Mouse (Mus musculus) WW6 (cell line): ENCODE data around the gene Relb.

Source experiments
- DNase-seq: peaks from one replicate; pipeline ENCODE4 v3.0.0-alpha.2; 2013; ENCODE audit warnings: low read depth, low spot score

The Relb gene

DNA sequence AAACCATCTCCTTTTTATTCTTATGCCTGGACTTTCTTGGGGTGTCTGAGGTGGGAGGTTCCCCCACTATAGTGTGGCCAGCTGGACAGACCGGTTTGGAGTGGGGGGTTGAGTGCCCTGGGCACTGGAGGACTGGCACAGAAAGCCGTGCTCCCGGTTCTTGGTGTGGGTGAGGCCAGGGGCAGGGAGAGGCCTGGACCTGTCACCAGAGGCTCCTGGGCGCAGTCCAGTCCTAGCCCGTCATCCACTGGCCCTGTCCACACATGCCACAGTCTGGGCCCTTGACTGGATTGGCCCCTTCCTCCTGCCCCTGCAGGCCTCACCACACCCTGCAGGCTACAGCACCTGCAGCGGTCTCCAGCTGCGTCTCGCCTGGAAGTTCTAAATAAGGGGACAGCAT lies 48.6 kb downstream of the Relb start:
- no peak for DNase-seq

DNA sequence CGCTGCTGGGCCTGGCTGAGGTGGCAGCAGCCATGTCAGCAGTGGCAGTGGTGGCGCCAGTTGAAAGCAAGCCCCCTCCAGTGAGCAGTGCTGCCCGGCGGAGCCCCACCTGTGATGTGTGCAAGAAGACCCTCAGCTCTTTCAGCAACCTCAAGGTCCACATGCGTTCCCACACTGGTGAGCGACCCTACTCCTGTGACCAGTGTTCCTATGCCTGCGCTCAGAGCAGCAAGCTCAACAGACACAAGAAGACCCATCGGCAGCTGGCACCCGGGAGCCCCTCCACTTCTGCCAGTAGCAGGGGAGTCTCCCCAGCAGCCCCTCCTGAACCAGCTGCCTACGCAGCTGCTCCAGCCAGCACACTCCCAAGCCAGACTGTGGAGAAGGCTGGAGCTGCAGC lies 49.5 kb downstream of the Relb start:
- DNase-seq: no peak

DNA sequence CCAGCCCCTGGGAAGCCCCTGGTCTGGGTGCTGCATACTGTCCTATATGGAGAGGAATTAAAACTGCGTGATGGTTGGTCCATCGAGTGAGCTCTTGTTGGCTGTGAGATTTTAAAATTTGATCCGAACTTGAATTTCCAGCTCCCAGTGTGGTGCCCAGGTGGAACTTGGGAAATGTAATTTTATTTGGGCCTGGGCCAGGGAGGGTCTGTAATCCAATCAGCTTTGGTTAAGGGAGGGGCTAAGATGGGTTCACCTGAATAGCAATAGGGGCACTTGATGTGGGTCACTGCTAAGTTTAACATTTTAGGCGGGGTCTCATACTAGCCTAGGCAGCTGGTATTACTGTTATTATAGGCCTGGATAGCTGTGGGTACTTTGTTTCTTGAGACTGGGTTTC lies 50.8 kb downstream of the Relb start:
- no peak for DNase-seq

DNA sequence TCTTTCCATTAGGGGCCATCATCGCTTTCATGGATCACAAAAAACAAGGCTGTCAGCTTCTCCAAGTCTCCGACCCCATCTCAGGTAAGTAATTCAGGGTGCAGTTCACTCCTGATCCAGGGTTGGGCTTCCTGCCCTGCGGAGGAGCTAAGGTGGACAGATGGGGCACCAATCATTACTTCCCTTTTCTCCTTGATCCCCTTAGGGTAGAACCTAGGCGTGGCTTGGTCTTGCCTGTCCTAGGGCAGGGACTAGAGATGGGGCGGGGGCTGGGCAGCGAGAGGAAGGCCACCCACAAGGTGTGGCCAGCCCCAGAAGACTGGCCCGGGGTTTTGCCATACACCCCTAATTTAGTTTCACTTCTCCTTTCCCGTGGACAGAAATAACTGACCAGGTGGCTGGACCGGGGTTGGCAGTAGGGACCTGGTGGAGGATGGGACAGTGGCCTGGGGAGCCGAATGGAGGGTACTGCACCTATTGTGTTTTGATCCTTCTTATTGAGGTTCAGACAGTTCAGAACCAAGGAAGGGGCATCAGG lies 51.3 kb downstream of the Relb start:
- no peak for DNase-seq

DNA sequence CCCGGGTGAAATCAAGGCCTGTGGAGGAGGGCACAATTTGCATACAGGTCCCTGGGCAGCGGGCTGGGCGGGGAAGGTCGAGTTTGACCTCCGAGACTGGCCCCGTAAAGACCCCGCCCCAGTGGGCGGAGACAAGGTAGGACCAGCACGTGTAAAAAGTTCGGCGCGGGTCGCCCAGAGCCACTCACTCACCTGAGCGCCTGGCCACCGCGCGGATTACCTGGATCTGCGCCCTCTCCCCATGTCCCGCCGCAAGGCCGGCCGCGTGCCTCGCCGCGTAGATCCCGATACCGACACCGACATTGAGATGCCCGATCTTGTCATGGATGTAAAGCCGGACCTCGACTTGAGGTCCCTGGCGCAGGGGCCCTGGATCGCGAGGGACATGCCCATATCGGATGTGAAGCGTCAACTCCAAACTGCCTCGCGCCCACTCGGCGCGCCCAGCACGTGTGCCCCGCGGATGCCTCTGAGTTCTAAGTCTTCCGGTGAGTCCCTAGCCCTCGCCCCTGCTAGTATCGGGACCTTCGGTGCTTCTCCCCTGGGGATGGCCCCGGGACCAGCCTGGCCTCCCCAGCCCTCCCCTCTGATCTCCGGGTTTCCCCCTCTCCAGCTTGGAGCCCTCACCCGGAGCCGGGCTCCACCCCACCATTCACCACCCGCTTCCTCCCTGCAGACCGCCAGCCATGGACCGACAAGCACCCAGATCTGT lies 51.9 kb downstream of the Relb start, which contains the start of the genes Zfp296 and Gemin7:
Gene Zfp296 (plus strand): TSS at position 147 of the 712 bp plus-strand sequence.
Gene Gemin7 (minus strand): TSS at position 455 of the 712 bp plus-strand sequence.
- no peak for DNase-seq

DNA sequence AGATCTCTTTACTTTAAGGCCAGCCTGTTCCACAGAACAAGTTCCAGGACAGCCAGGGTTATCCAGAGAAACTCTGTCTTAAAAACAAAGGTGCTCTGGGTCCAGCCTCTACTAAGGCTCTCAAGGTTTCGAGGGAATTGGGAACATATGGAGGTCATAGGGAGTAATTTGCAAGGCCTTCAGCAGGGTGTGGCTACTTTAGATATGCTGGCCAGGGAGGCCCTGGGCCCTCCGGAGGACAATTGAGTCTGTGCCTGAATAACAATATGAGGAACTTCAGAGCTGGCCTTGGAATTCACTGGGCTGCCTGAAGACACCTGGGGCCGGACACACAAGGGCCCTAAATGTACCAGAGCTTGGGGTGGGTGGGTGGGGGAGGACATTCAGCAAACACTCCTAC lies 53.7 kb downstream of the Relb start:
- no peak for DNase-seq

DNA sequence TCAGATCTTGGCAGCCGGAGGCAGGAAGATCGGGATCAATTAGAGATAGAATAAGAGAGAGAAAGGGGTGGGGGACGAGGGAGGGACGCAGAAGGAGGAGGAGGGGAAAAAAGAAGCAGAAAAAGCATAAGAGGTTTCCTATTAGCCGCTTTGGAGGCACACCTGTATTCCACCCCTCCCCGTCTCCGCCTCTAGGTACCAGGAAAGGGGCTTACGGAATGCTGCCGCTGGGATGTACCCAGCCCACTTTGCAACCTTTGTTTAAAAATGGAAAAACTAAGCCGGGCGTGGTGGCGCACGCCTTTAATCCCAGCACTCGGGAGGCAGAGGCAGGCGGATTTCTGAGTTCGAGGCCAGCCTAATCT lies 55.5 kb downstream of the Relb start:
- DNase-seq: peak; percentile 61

DNA sequence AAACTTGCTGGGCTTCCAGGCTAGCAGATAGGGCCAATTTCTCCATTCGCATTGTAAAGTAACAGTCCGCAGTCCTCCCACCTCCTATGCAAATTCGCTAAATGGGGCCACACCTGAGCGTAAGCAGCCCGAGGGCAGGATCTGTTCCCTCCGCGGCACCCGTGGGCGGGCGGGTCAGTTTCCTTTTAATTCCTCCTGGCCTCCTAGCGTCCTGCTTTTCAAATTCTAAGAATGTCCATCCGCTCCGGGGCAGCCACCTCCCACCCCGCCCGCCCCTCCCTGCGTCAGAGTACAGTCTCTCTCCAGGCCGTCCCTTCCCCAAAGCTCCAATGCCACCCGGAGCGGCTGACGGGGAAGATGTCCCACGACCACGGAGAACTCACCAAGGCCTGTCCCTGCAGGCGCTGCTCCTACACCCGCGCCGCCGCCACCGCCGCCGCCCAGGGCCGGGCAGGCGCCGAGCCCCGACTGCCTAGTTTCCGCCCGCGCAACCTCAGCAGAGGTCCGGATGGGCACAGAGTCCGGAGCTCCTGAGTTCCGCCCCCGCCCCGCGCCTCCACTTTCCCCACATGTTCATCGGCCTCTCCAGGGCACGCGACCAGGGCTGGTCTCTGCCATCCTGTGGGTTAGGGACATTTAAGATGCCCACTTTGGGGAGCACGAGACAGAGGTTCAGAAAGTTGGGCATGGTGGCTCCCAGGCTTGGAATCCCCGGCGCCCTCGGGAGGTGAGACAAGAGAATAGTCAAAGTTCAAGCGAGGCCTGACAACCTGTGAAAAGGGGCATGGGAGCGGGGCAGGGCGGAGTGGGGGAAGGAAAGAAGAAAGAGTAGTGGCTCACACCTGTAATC lies 56.1 kb downstream of the Relb start:
- peak; percentile 76 for DNase-seq

DNA sequence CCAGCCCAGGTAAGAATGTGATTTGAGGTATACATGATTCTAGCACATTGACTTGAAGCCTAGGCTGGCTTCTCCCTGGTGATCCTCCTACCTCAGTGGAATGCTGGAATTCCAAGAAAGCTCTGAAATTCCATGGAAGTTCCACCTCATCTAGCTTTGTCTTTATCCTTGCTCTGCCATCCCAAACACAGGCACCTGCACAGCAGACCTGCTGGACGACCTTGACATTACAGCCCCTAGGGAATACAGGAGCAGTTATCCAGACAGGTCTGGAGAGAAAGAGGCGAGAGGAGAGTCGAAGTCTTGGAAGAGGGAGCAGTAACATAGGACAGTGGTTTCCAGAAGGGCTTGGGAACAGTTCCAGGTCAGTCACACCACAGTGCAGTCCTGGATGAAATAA lies 59.6 kb downstream of the Relb start:
- DNase-seq: no peak

DNA sequence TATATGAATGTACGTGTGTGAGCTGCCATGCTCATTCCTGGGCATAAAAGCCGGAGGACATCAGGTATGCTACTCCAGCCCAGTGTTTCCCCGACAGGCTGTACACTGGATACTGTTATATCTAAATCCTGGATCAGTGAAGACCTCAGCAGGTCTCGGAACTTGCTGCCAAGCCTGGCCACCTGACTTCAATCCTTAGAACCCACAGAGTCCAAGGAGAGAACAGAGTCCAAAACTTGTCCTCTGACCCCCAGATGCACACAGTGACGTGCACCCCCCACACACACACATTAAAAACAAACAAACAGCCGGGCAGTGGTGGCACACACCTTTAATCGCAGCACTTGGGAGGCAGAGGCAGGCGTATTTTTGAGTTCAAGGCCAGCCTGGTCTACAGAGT lies 61.8 kb downstream of the Relb start:
- DNase-seq: no peak

DNA sequence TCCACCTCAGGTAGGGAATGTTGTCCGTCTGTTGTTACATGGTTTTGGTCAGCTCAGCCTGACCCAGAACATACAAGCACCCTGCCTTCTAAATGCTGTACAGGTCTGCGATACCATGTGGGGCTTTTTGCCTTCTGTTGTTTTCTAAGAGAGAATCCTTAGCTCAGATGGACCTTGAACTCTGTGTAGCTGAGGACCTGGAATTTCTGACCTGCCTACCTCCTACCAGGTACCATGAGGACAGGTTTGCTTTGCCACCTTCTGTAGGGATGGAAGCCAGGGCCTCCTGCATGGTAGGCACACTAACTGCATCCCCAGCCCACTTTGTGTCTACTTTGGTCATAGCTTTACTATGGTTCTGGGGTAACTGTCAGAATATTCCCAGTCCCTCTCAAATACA lies 63.4 kb downstream of the Relb start:
- no peak for DNase-seq

DNA sequence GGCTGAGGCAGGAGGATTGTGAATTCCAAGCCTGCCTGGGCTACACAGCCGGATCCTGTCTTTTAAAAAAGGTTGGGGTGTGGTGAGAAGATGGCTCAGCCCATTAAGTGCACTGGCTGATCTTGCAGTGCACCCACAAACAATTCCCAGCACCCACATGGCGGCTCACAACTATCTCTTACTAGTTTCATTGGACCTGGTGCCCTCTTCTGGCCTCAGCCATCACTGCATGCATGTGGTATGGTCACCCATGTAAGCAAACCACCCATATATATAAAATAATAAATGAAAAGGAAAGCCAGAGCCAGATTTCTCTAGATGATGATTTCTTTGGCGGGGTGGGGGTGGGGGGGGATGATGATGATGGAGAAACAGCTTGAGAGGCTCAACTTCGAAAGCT lies 64.8 kb downstream of the Relb start:
- DNase-seq: no peak

DNA sequence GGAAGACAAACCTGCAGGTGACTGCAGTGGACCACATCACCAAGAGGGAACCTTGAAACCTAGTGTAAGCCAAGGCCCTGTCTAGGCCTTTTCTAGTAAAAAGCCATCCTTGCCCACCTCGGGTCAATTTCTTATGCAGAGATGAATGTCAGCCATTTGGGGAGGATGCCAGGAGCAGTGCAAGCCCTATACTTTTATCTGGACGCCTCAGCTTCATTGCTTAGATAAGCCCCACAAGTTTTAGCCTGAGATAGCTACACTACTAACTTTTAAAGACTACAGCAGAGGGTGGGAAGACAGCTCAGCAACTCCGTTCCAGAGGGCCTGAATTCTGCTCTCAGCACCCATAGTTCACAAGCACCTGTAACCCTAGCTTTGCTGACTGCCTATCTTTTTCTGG lies 65.4 kb downstream of the Relb start:
- no peak for DNase-seq

DNA sequence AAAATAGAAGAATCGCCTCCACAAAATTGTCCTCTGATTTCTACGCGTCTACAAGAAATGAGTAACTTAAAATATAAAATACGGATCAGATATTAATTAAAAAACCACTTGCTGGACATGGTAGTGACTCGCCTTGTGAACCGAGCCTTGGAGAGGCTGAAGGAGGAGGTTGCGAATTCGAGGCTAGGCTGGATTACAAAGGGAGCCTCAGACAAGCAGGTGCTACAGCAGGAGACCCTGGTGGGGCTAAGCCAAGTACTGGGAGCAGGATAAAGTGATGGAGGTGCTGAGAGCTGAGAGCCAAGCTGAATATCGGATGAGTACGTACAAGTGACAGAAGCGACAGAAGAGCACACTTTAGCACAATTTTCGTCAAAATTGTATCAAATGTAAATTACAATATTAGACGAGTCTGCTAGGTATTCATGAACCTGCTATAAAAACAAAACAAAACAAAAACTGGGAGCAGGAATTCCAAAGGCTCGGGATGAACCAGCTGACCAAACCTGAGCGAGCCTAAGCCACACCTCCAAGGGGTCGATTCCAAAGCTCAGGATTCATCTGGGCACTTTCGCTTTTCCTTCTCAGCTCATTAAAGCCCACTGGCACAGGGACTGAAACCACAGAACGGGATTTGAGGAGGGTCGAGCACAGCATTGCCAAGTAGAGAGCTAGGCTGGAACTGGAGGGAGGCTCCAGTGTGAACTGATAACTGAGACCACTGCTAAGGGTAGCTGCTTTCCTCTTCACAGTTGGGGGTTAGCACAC lies 66.4 kb downstream of the Relb start, which contains the start of gene Ppp1r37:
Gene Ppp1r37 (minus strand): TSS at position 434 of the 768 bp plus-strand sequence.
- DNase-seq: no peak

DNA sequence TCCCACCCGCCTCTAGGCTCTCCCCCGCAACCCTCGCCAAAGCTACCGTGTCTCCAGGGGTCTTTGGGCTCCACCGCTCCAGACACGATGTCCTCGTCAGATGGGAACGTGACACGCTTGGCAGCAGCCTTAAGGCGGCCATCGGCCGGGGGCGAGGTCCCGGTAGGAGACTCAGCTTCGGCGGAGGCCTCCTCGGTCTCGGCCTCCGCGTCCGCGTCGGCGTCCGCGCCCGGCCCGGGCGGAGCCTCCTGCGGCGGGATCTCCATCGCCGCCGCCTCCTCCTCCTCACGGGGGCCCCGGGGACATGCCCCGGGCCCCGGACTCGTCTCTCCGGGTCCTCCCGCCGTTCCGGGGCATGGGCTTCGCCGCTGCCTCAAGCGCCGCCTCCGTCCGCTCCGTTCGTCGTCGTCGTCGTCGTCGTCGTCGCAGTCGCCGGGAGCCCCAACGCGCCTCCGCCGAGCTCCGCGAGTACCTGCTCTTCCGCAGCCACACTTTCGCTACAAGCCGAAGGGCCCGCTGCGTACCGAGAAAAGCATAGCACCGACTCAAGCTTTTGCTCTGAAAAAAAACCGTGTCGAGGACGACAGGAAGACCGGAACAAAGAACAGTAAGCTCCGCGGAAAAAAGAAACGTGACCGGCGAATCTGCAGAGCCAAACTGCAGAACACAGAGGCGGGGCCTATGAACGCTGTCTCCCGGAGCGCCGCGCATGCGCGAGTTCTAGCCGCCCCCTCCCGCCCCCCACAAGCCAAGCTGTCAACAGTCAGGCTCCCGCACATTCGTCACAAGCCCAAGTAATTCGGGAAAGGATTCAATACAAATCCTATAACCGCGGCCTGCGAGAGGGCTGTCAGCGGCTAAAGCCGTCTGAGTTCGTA lies 67.2 kb downstream of the Relb start:
- peak; percentile 77 for DNase-seq

DNA sequence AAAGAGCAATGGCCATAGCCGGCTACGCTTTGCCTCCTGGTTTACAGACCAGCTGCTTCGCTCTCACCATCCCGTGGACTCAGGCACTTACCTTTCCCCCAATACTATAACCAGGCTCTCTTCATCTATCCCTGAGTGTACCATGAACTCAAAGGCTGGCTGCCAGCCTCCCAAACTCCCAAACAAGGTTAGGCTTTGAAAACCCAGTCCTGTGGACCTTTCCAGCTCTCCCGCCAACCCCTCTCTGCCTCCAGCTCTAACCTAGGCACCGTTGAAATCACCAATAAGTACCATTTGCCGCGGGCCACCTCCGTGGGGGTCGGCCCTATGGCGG lies 67.8 kb downstream of the Relb start:
- no peak for DNase-seq

DNA sequence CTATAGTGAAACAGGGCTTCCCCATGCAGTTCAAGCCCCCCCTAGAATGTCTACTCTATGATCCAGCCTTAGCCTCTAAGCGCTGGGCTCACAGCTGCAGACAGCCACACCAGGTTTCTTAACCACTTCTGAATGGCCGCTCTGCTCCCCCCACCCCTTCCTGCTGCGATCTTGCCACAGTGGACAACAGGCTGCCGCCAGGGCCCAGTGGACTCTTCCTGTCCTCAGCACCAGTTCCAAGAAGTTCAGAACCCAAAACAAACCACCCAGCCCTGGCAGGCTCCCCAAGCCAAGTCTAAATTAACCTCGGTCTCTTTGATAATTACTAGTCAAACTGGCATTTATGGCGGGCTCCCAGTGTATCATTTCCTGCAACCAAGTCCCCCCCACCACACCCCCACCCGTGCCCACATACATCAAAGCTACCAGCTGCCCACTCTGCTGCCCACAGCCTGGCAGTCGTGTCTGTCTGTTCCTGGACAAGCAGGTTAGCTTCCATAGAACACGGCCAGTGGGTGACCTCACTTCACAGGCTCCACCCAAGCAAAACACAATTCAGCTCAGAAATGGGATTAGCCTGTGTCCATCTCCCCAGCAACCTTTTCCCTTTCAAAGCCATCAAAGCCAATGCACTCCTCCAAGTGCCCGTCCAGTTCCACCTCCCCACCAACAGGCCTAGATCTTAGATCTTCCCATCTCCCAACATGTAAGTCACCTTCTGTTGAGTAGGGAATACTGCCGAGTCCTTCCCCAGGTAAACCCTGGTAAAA lies 68.6 kb downstream of the Relb start:
- no peak for DNase-seq

DNA sequence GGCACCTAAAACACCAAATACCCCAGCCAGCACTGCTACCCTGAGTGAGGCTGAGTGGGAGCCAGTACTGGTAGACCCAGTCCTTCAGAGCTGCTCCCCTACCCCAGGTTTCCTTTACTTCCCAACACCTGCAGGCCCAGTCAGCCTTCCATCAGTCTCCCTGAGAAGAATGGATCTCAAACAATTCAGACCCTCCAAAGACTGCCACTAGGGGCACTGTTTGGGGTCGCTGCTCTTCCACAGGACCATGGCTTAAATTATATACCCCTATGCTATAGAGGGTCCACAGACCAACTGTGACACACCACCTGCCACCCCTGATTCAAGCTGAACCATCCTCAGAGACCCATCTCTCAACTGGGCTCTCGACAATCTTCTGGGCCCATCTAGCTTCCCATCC lies 70.3 kb downstream of the Relb start:
- no peak for DNase-seq

DNA sequence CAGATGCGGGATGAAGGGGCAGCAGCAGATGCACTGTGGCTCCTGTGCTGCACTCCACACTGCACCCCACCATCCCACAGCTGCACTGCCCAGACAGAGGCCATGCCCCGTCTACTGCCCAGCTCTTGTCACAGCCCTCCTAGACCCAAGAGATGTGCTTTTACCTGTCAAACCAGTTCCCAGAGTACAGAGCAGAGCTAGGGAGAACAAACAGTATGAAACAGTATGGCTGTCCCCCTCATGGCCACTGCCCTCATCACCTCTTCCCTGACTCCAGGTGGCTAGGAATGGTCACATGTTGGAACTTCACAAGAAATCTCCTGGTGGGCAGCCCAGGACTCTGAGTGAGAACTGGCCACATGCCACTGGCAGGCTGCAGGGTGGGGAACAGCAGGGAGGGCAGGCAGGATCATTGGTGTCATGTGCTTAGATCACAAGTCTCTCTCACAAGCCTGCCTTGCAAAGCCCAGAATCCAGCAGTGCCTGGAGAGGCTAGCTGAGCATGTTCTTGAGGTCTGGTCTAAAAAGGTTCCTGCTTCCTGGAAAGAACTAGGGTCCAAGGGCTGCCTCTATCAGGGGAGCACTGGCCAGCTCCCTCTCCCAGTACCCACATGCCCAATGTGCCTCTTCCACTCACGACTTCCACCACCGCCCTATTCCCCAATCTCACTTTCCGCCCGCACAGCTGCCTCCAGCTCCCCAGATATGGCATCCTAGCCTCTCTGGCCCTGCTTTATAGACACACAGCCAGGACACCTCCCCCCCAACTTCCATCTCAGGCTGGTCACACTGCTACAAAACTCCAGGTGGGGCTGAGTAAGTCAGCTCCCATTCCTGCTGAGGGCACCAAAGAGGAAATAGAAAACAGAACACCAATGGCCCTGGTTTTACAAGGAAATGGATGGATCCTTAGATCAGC lies 71.0 kb downstream of the Relb start:
- DNase-seq: no peak
